Mouse (Mus musculus) heart, postnatal 0 days (tissue): ENCODE data around the gene Selenof. TPM values are rescaled to one million over a fixed set of nuclear protein-coding genes. Genes with fewer than 3 reads are reported as not detected.

Experiments
- ATAC-seq: fragments of 200-750 bp; cut with Nextera tagmentation; 2 replicates; pipeline ENCODE4 v1.8.0; 2017; ENCODE audit warnings: low read depth, moderate number of reproducible peaks, moderate library complexity; ENCODE audit not compliant: insufficient read depth
- DNase-seq: peaks from one replicate; pipeline ENCODE4 v3.0.0-alpha.2; 2016; ENCODE audit warnings: low spot score
- H3K27ac ChIP-seq: fragments of 300-500 bp; sonication (generic); 2 replicates; pipeline ENCODE4 v1.5.1; 2014; ENCODE audit warnings: low read depth, mild to moderate bottlenecking
- H3K27me3 ChIP-seq: fragments of 300-500 bp; sonication (generic); 2 replicates; pipeline ENCODE4 v1.6.1; 2014; ENCODE audit warnings: low read length, mixed read lengths; ENCODE audit not compliant: control insufficient read depth, insufficient read depth
- H3K36me3 ChIP-seq: fragments of 300-500 bp; sonication (generic); replicated peaks from 2 replicates; pipeline ENCODE4 v1.6.1; 2014; ENCODE audit warnings: low read length, mixed read lengths; ENCODE audit not compliant: control insufficient read depth, insufficient read depth
- H3K4me1 ChIP-seq: fragments of 300-500 bp; sonication (generic); 2 replicates; pipeline ENCODE4 v1.6.1; 2014; ENCODE audit warnings: antibody characterized with exemption; ENCODE audit not compliant: control insufficient read depth, insufficient read depth
- H3K4me2 ChIP-seq: fragments of 300-500 bp; sonication (generic); 2 replicates; pipeline ENCODE4 v1.6.1; 2014; ENCODE audit warnings: low read depth, mild to moderate bottlenecking, low read length, moderate library complexity
- H3K4me3 ChIP-seq: fragments of 300-500 bp; sonication (generic); 2 replicates; pipeline ENCODE4 v1.5.1; 2014; ENCODE audit warnings: low read depth, low read length
- H3K9ac ChIP-seq: fragments of 300-500 bp; sonication (generic); replicated peaks from 2 replicates; pipeline ENCODE4 v1.6.1; 2014; ENCODE audit warnings: low read depth, low read length, mixed read lengths
- H3K9me3 ChIP-seq: fragments of 300-500 bp; sonication (generic); replicated peaks from 2 replicates; pipeline ENCODE4 v1.6.1; 2016; ENCODE audit warnings: low read length; ENCODE audit not compliant: control insufficient read depth
- CTCF ChIP-seq: IDR thresholded peaks from 2 replicates; pipeline ENCODE4 v1.5.1; 2016; ENCODE audit warnings: antibody characterized with exemption, control low read depth, low read depth
- EP300 ChIP-seq: IDR thresholded peaks from 2 replicates; pipeline ENCODE4 v1.6.1; 2016; ENCODE audit warnings: antibody characterized with exemption, low read depth
- WGBS: fragments of 180-500 bp; shearing (Covaris S2); extraction: QIAGEN DNeasy Blood & Tissue Kit; methylation state at CpG from one replicate; pipeline ENCODE4 v1.1.7; 2014; 5-methylcytosine and 5-hydroxymethylcytosine counted together
- polyA plus RNA-seq: library from polyadenylated mRNA; unstranded; fragments of >200 nt; fragmentation: Nextera tagmentation; extraction: Ambion mirVana; gene quantifications from 2 replicates; pipeline ENCODE4 v1.2.1, GENCODE M21; 2015
- total RNA-seq: library from RNA; depleted of rRNA; stranded (reverse); fragments of >200 nt; gene quantifications from 2 replicates; pipeline ENCODE4 v1.2.3, GENCODE M21; 2014; ENCODE audit warnings: low replicate concordance

Gene Selenof
- total and polyA plus RNA-seq, 2 experiments from 2014 or later = 245 to 416 TPM

GRCm38 (mm10) chr3:144589189-144589890 lies 19.2 kb downstream of the Selenof start:
- 87% methylated on average over 8 of the region's 8 CpGs for WGBS
- H3K27ac ChIP-seq = no peak overlapping the region
- H3K4me3 ChIP-seq = no peak overlapping the region
- no peaks in the 10 kb centered on the region for H3K27me3 ChIP-seq
- no peaks in the 10 kb centered on the region for H3K9me3 ChIP-seq
- no peak overlapping the region for H3K9ac ChIP-seq
- DNase-seq = no peak
- no peak overlapping the region for H3K4me2 ChIP-seq
- no peak for ATAC-seq
- TF ChIP-seq CTCF = no peak
- TF ChIP-seq EP300 = no peak
- H3K36me3 ChIP-seq = peaks cover 21% of the 10 kb centered on the region; the same call in 1 of the 2 replicates
- peaks cover 18% of the 10 kb centered on the region for H3K4me1 ChIP-seq

DNA sequence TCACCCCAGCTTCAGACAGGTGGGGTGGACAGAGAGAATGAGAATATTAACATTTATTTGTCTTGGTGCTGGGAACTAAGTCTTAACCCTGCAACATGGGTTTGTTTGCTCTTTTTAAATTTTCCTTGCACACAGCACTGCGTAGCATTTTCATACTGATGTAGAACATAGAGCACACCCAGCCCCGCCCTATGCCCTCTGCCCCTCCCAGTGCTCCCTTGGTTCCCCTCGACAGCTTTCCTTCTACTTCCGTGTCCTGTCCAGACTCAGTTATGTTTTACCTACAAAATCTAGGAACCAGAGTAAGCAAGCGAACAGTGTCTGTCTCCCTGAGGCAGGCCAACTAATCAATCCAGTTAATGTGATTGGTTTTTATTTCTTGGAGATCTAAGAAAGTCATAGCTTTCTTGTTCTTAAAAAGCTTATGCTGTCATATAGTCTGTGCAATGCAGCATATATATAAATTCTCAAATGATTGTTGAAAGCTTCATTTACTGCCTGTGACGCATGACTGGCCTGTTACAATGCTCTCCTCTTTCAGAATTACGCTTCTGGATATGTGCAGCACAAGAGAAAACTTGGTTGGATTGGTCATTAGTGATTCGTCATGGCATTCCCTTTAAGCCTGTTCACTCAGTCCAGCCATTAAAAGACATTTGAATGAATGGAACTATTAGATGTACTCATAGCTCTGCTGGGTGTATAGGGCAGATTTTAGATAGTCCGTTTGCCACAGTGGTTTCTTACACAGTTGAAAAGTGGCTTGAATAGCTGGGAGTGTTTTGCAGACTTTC lies 23.1 kb downstream of the Selenof start:
- 87% methylated on average over 9 of the region's 9 CpGs for WGBS
- DNase-seq (no peak), ATAC-seq (no peak)
- Histone ChIP-seq H3K9me3 (no peaks in the 10 kb centered on the region), H3K36me3 (peaks cover 48% of the 10 kb centered on the region), H3K27me3 (no peaks in the 10 kb centered on the region), H3K27ac (no peak overlapping the region), H3K4me3 (no peak overlapping the region), H3K4me2 (no peak overlapping the region), H3K4me1 (peaks cover 6% of the 10 kb centered on the region; the same call in 1 of the 2 replicates), H3K9ac (no peak overlapping the region)
- TF ChIP-seq EP300 = no peak
- TF ChIP-seq CTCF = no peak

- H3K36me3 ChIP-seq = peaks cover 55% of the 10 kb centered on the region
- DNase-seq (no peak), ATAC-seq (no peak)
- H3K9ac ChIP-seq = no peak overlapping the region
- no peaks in the 10 kb centered on the region for H3K27me3 ChIP-seq
- H3K9me3 ChIP-seq = no peaks in the 10 kb centered on the region
- H3K27ac ChIP-seq = no peak overlapping the region
- 89% methylated on average over 4 of the region's 4 CpGs for WGBS
- H3K4me2 ChIP-seq = no peak overlapping the region
- H3K4me1 ChIP-seq = peaks cover 7% of the 10 kb centered on the region; the same call in 1 of the 2 replicates
- no peak overlapping the region for H3K4me3 ChIP-seq
- TF ChIP-seq CTCF (no peak), EP300 (no peak)
Observed at GRCm38 (mm10) chr3:144597121-144597520, 27.0 kb downstream of the Selenof start.

- peaks cover 52% of the 10 kb centered on the region for H3K36me3 ChIP-seq
- no peak overlapping the region for H3K4me2 ChIP-seq
- peaks cover 7% of the 10 kb centered on the region; the same call in 1 of the 2 replicates for H3K4me1 ChIP-seq
- no peak overlapping the region for H3K9ac ChIP-seq
- no peak for ATAC-seq
- no peak for DNase-seq
- no peak overlapping the region for H3K4me3 ChIP-seq
- WGBS = 61% methylated on average over 12 of the region's 12 CpGs
- 0 out of 2 replicates have a peak overlapping the region, but pooled peaks have one; percentile 3 for H3K27ac ChIP-seq
- TF ChIP-seq CTCF (no peak), EP300 (no peak)
- no peaks in the 10 kb centered on the region for H3K27me3 ChIP-seq
- H3K9me3 ChIP-seq = no peaks in the 10 kb centered on the region
Observed at GRCm38 (mm10) chr3:144597790-144598467, 27.8 kb downstream of the Selenof start.

DNA sequence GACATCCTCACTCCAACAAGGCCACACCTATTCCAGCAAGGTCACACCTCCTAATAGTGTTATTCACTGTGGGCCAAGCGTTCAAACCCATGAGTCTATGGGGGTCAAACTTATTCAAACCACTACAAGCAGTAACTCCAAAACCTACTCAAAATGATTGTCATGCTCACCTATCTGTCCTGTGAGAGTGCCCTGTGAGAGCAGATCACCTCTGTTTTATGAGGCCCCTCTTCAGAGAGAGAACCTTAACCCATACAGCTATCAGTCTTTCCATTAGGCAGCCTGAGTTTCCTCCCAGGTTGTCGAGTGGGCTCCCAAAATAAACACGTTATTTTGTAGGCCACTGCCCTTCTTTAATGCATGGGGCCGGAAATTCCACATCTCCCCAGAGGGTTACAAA lies 32.3 kb downstream of the Selenof start:
- 31% methylated on average over 4 of the region's 4 CpGs for WGBS
- no peak overlapping the region for H3K4me3 ChIP-seq
- TF ChIP-seq CTCF = no peak
- TF ChIP-seq EP300 = no peak
- peaks cover 25% of the 10 kb centered on the region for H3K36me3 ChIP-seq
- no peak overlapping the region for H3K9ac ChIP-seq
- peak overlapping the region; percentile 23; the same call in 1 of the 2 replicates for H3K27ac ChIP-seq
- peaks cover 21% of the 10 kb centered on the region; the same call in 1 of the 2 replicates for H3K4me1 ChIP-seq
- no peak for ATAC-seq
- H3K4me2 ChIP-seq = no peak overlapping the region
- H3K27me3 ChIP-seq = no peaks in the 10 kb centered on the region
- DNase-seq = no peak
- H3K9me3 ChIP-seq = no peaks in the 10 kb centered on the region
